Mouse (Mus musculus) embryo, embryonic 10 days (tissue): ENCODE data around the gene Gm37240.

Source experiments
- DNase-seq: peaks from one replicate; pipeline ENCODE4 v3.0.0-alpha.2; 2015; ENCODE audit warnings: low spot score

Gm37240 gene

DNA sequence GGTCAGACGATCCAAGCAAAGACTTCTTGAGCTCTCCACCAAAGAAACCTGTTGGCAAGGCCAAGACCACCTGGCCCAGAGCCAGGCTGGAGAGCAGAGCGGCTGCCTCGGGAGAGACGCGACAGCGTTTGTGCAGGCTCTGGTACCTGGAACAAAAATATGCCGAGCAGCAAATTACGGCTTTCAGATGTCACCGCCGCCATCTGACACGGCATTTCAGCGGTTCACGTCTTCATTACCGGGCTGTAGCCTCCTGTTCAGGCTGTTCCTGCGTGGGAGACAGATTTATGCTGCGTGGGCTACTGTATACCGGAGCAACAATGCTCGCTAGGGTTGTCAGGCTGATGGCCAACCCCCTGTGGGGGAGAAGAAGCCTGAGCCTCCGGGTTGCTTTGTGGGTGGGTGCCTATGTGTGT, 700.6 kb downstream of the Gm37240 start:
- DNase-seq, result peak; percentile 24

DNA sequence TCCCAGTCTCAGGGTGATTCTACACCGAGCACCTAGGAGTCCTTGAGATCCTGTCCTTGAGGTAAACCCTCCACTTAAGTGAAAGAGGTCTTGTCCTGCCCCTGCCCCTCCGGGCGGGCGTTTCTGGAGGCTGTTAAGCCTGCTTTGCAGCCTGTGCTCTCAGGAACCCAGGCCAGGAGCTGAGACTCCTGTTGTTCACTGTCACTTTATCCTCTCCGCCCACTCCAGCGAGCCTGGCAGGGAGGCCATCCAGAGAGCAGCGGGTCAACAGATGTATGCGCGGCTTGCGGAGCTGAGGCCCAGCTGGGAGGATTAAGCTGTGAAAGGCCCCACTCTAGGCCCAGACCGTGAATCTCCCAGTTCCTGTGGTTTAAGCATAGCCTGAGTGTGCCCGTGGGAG, 701.5 kb downstream of the Gm37240 start:
- DNase-seq, result peak; percentile 82

DNA sequence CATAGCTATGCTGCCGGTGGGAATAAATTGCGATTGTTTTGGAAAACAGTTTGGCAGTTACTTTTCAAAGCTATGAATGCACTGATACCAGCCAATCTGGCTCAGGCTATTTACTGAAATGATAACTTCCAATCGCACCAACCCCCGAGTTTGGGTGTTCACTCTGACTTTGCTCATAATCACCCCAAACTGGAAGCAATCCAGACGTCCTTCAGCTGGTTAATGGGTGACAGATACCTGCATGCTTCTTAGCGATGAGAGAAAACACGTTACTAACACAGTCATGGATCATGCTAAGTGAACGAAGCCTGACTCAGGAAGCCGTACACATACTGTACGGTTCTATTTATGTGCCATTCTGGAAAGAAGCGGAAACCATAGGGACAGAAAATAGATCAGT, 702.4 kb downstream of the Gm37240 start:
- no peak for DNase-seq

DNA sequence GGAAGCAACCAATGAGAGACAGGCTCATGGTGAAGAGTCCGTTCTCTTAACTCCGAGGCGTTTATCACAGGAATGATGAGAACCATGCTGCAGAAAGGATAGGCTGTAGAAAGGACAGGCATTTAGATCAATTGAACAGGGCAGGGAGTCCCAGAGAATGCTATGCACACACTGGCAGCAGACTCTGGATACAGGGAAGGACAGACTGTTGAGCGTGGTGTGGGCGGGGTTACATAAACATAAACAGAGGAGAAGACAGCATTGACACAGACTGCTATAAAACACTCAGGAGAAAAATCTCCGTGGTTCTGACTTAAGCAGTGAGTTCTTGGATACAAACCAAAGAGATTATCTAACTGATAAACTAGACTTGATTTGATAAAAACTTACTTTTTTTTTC, 703.2 kb downstream of the Gm37240 start:
- no peak for DNase-seq

DNA sequence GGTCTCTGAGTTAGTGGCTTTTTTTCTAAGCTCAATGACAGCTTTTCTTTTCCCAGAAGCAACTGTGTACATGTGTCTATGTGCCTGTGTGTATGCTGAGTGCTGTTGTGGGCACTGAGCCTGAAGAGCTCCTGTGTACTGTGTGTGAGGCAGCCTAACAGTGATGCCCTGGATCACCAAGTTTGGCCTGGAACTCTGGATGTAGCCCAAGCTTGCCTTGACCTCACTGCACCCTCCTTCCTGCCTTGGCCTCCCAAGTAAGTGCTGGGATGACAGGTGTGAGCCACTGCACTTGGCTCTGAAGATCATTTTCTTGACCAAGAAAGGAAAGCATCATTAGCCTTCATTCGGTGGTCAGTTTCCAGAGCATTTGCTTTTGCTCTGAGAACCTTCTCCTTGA, 710.6 kb downstream of the Gm37240 start:
- no peak for DNase-seq

DNA sequence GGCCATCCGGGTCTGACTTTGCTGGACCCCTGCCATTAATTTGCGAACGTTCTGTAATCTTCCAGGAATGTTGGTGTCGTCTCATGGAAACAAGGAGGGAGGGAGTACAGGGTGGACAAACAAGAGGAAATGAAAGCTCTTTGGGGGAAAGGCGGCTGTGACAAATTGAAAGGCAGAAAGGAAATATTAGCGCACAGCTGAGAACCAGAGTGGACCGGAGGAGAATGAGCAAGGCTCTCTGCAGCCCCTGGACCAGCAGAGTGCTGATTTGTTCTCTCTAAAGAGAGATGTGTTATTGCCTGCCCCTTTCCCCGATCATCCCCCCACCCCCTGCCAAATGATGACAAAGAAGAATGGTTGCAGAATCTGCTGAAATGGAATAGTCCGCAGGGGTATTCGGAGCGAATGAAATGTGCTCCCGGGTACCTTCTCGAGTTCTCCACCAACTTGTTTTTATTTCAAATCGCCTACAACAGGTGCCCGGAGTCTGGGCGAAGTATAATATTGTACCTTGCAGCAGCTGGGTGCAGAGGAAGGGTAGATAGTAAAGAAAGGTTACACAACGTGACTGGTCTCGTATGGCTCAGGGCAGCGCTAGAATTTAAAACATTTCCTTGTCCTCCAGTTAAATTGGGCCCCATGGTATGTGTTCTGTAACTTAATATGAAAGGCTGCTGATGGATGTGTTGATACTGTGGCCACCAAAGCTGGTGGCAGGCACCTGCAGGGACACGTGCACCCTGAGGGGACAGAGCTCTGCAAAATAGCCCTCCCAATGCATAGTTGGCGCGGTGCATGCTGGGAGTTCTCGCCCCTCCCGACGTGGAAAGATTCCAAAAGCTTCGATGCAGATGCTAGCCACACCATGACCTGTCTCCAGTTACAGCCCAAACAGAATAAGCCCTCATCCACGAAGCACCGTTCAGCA, 712.5 kb downstream of the Gm37240 start:
- DNase-seq, result peak; percentile 27

DNA sequence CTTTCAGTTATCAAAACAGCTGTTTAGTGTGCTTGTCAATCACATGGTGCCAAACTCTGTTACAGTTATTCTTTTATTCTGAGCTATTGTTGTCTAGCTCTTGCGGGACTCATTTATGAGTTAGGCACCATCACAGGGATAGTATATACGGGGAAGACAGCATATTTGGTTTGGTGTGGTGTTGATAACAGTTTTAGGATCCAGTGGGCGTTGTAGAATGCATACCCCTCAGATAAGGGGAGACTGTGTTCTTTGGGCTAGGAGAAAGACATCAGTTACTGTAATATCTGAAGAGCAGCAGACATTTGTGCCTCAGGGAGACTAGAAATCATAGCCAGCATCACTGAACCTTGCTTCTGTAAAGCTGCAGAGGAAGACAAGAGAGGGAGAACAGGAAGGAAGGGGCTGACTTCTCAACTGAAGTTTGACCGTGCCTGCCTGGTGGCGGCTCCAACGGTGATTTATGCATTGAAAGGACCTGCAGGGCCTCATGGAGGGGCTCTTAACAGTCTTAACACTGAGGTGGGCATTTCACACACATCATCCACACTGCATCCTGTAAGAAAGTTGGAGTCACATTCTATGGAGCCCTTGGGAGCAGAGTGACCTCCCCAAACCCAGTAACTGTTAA, 713.8 kb downstream of the Gm37240 start:
- no peak for DNase-seq

DNA sequence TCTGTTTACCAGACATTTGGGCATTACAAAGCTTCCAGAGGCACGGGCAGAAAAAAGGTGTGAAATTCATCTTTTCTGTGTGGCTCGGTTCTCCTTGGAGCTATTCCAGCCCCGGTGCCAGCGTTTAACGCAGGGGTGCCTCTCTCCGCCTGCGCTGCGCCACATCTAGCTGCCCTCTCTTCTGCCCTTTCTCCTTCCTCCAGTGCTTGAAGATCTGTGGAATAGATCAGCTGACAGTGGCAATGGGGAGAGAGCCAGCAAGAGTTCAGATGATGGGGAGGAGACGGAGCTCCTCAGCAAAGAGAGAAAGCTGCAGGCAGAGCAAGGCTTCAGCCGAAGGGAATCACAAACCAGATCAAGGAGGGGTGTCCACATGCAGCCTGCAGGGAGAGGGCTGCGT, 714.8 kb downstream of the Gm37240 start:
- no peak for DNase-seq

DNA sequence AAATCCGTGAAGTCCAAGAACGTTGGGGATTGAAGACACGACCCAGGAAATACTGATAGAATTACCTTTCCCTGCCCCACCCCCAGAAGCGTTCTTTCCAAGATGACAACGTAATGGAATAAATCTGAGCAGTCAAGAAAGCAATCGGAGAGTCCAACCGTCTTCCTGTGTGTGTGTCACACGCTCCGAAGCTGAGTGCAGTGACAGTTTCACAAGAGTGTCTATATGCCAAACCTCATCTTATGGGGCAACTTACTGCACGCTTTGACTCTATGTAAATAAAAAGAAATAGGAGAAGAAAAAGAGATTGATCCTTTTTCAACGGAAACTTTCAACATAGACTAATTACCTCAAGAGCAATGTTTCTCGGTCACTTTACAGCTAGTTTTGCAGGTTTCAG, 715.2 kb downstream of the Gm37240 start:
- DNase-seq, result no peak

DNA sequence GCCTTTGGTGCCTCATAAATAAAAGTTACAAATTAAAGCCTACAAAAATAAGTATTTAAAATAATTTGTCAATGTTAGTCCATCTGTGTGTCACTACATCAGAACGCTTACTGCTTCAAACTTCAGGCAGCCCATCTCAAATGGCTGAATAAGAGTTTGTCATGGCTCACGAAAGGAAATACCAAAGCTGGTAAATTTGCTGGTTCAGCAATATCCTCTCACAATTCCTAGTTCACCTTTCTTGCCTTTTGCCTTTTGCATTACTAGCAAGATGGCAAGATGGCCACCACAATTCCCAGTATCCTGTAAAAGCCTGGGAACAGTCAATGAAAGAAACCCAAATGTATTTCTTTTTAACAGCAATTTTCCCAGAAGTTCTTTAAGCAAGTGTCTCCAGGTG, 718.5 kb downstream of the Gm37240 start:
- DNase-seq, result no peak

DNA sequence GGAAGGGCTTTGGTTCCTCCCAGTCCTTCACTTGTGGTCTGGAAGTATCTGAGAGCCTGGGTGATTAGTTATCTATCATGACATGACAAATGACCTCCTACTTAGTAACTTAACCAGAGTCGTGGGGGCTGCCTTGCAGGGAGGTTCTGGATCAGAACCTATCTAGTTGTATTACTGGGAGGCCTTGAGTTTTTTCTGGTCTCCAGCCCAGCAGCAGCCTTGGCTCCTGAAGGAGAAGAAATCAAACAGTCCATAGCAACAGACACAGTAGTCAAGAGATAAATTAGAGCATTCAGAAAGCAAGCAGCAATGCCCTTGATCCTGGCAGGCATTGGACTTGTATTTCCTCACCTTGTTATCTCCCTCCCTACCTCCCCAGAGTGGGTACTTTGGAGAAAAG, 722.4 kb downstream of the Gm37240 start:
- DNase-seq, result no peak

DNA sequence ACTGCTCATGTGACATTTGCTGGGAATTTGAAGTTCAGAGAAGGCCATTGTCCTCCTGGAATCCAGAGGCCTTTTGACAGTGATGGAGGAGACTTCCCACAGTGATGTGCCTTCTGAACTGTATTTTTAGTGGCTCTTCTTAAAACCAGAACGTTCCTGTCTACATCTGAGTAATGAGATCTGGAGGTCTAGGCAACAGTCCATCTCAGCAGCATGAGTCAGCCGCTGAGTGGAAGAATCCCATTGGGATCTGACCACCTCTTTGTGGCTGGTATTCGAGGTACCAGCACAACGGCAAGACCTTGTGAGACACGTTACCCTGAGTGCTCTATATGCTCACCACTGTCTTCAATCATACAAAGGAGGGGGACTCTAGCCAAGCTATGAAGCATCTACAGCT, 723.9 kb downstream of the Gm37240 start:
- DNase-seq, result no peak

DNA sequence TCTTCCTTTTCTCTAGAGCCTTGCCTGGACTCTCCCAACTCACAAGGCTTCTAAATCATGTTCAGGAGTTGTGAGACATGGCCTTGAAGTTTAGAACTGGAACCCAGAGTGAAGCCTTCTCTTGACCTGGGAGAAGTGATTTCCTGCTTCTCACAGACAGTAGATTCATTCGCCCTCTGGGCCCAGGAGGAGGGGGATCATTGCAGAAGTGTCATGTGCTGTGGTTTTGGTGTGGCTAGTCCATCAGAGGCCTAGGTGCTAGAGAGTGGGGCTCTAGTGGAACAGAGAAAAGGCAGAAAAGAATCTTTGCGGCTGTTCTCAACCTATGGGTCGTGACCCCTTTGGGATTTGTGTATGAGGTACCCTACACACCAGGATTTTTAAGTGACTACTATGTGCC, 724.9 kb downstream of the Gm37240 start:
- DNase-seq, result no peak

DNA sequence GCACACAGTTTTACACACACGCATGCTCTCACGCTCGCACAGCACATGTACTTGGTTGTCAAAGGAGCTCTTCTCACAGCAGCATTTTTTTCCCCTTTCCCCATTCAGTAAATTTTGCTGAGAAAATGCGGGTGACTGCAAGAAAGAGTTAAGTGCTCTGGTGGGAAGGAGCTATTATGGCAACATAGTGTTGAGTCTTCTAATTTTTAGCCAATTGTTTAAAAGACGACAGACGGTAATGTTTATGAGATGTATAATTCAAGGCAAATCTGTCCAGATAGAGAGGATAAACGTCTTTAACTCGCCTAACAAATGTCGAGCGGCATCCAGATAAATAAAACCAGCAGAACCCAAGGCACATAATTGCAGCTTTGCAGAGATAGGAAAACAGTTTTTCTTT, 726.5 kb downstream of the Gm37240 start:
- DNase-seq, result no peak

DNA sequence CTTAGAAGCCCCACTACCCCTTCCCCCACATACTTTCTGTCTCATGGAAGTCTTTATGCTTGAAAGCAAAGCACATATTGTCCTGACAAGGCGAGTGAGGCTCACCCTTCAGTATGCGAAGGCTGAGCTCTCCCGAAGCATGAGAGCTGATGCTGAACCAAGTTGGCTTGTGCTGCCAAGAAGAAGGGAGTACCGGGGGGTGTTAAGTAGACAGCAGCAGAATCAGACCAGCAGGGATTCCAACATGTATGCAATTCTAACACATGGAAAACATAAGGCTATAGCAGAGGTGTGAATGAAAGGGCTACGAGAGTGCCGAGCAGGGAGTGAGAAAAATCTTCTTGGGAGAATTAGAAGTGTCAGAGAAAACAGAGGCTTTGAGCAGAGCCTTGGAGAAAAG, 727.7 kb downstream of the Gm37240 start:
- DNase-seq, result no peak

DNA sequence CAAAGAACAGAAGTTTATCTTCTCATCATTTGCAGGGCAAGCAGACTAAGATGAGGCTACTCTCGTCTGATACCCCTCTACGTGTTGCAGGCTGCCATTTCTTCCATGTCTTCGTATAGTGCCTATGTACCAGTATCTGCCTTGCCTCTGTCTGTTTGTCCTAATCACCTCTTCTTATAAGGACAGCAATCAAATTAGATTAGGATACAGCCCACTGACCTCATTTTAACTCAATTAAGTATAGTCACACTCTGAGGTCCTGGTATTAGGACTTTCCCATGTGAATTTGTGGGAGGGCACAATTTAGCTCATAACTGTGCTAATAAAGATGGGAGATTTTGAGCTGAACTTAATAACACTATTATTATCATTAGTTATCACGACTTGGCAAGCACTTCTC, 738.5 kb downstream of the Gm37240 start:
- no peak for DNase-seq

DNA sequence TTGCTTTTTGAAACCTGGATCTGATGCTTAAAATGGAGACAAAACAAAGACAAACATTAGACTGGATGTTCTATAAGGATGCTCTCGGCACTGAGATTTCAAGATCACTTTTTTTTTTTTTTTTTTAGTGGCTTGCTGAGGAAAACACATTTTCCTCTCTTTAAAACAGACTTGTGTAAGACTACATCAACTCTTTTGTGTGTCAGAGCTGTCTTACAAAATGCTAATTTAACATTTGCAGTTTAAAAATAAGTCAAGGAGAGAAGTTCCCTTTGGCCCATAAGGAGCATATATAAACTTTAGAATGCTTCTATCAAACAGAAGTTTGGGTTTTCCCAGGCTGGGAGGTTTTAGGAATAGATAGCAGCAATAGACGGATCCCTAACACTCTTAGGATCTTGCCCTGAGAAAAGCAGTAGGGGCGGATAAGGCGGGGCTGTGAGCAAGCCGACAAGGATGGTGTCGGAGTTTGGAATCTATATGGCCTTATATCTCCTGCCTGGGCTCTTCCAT, 739.2 kb downstream of the Gm37240 start:
- DNase-seq, result no peak

DNA sequence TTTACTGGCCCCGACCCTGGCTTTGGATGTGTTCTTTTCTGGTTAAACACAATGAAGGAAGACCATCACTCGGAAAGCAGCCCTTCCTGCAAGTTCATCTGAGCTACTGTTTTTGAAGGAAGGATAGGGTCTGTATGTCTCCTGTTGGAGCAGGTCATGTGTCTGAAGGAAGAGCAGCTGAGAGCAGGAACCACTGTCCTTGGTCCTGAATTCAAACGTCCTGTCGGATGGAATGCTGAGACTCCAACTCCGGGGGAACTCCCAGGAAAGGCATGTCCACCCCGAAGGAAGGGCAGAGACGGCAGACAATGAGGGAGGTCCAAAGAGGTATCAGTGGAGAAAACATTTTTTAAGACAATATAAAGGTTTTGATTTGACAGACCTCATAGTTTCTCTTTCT, 741.8 kb downstream of the Gm37240 start:
- DNase-seq, result peak; percentile 82

DNA sequence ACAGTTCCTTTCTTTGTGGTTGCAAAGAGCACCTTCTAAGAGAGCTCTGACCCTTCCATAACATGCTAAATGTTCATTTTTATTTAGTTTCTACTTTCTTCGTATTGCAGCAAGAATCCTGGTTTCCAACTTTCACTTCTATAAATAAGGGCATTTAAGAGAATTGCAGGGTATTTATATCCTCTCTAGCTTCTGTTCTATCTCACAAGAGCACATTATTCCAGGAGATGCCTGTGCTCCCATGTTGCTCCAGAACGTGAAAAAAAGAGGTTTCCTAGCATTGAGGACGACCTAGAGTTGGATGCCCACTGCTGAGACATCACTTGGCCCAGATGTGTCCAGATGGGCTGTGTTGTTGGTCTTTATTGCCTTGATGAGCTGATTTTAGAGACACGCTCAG, 742.2 kb downstream of the Gm37240 start:
- no peak for DNase-seq

DNA sequence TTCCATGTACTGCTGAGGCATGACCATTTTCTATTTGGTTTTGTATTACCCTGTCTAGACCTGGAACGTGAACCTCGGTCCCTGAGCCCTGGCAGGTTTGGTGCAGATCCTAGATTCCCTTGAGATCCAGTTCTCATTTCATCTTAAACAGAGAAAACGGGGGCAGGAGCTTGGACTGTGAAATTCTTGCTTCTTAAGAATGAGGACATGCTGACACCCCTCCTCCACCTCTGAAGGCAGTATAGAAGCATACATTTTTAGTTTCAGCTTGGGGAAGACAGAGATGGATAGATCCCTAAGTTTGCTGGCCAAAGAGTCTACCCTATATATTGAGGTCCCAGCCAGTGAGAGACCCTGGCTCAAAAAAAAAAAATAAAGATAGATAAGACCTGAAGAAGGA, 742.9 kb downstream of the Gm37240 start:
- DNase-seq, result no peak

DNA sequence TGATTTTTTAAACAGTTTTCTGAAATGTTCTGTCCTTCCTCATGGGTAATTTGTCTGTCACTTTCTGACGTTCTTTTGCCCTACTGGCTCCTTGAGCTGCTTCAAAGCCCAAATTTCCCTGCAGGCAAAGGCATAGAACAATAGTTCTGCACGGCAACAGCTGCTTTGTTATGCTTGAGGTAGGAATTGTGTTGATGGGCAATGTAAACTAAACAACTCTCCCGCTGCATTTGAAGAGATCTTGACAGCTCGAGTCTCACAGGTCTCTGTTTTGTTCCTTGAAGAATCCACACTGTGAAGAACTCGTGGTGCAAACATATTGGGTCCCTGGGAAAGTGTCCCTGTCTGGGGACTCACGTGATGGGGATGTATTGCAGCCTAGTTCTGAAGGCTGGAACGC, 746.8 kb downstream of the Gm37240 start:
- no peak for DNase-seq

DNA sequence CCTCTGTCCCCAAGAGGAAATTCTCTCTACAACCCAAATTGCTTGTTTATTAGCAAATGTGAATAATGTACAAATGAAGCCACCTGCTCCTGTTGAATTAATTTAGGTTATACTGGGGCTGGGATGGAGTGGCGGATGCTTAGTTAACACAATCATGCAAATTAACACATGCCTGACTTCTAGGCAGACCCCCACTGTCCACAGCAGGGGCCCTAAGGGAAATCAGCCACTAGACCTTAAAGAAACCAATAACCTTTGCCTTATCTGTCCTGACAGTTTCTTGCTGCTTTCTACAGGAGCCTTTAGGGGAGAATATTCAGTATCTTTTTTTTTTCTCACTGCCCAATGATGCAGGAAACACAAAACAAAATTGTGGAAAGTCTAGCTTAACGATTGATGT, 748.9 kb downstream of the Gm37240 start:
- DNase-seq, result no peak

DNA sequence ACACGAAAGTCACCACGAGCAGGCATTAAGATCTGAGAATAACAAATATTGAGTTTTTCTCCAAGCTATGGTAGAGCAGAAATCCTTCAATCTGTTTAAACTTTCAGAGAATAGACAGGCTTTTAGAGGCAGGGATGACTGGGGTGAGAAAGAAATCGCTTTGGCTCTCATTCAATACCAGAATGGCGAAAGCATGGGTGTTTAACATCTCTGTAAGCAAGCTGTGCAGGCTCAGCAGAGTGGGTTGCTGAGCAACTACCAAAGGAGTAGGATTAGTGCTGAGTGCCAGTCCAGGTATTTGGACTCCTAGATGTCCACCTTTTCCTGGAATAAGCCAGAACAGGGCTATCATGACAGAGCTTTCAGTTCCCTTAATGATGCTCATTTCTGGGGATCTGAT, 753.8 kb downstream of the Gm37240 start:
- DNase-seq, result no peak

DNA sequence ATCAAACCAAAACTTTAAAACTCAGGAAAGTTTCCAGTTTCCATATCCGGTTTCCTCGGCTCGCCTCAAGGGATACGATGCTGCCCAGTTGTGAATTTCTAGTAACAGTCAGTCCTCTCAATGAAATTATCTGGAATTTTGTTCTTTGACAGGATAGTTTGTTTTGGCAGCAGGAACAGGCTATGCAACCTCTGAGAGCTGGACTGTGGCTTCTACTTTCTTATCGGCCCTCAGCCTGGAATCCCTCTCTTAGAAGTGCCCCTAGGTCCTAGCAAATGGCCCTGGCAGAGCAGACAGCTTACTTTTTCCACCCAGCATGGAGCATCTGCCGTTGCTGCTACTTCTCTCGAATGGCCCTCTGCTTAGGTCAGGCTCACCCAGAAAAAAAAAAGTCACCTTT, 755.4 kb downstream of the Gm37240 start:
- no peak for DNase-seq
